Mouse (Mus musculus): ENCODE results near the gene 6430531B16Rik.
A peak's percentile ranks its signal among the peaks of the same experiment; 100 is the strongest.

Gene 6430531B16Rik

DNA sequence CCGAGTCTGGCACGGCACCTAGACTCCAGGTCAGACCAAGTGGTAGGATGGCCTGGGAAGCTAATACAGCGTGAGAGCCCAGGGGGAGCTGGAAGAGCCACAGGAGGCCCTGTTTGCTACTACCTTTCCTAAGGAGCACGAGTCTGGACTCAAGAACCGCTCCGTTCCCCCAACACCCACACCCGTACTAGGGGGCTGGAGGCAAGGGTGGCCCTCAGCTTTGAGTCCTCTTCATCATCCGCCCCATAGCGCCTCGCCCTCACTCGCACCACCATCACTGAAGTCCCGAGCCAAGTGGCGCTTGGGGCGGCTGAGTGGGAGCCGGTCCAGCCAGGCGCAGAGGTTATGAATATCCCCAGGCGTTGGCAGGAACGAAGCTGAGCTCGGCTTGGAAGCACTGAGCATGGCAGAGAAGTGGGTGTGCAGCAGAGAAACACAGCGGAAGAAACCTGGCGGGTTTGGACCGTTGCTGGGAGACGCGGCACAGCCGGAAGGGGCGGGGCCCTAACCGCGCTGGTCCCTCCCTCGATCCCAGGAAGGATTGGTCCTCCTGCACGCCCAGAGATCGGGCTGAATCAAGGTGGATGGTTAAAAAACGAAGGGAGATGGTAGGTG lies at the start of gene 6430531B16Rik:
TSS of gene 6430531B16Rik (minus strand) at position 478 of the 615 bp plus-strand sequence.
- DNase-seq (ENCODE audit: inconsistent age in 2 of 2, low spot score in 1 of 2): peak; percentile 87 to 93

GRCm38 (mm10) chr7:140011336-140011735 lies 32.8 kb upstream of the 6430531B16Rik start:
- DNase-seq (ENCODE audit: inconsistent age in 2 of 2, low spot score in 1 of 2): peak in 1 of 2 experiments; percentile 10

GRCm38 (mm10) chr7:140007781-140008180 lies 29.2 kb upstream of the 6430531B16Rik start:
- peak in 1 of 2 experiments; percentile 11 for DNase-seq (ENCODE audit: inconsistent age in 2 of 2, low spot score in 1 of 2)

DNA sequence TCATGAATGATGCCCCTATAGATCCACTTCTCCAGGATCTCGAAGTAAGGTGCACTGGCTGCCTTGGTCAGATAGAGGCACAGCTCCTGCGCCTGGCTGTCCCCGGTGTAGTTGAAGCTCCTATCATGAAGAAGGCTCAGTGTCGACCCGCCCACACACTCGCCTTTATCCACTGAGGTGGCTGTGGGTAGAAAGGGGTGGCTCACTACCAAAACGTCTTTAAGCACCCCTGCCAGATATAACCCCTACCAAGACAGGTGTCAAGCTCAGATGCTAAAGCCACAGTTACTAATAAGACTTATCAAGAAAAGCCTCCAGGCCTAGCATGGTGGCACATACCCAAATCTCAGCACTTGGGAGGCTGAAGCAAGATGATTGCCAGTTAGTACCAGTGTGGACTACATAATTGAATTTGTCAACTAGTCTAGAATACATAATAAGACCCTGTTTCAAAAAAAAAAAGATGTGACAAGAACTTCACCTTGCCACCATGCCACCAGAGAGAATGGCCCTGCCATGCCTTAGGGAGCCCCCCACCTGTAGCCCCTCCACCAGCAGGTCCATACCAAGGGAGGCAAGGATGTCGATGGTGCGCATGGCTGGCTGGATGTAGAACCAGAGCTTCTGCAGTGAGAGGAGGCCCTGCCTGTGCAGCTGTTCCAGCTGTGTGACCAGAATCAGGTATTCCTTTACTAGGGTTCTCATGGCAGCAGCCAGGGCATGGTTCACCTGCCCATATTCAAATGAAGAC lies 28.5 kb upstream of the 6430531B16Rik start:
- peak in 1 of 2 experiments; percentile 13 for DNase-seq (ENCODE audit: inconsistent age in 2 of 2, low spot score in 1 of 2)

DNA sequence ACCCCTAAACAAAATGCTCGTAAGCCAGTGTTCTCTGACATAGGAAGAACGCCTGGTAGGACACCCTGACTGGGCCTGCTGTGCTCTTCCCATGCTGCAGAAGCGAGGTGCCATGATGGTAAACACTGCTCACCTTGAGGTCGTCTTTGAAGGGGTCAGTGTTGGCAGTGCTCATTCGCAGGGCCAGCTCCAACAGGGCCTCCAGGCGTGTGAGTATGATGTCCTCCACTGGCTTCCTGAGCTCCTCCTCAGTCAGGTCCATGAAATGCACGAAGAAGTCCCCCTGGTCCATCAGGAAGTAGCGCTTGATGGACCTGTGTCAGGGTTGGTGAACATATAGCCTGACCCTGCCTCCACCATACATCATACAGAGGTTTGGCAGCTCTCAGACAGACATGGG lies 26.1 kb upstream of the 6430531B16Rik start:
- DNase-seq (ENCODE audit: inconsistent age in 2 of 2, low spot score in 1 of 2): peak in 1 of 2 experiments; percentile 11

DNA sequence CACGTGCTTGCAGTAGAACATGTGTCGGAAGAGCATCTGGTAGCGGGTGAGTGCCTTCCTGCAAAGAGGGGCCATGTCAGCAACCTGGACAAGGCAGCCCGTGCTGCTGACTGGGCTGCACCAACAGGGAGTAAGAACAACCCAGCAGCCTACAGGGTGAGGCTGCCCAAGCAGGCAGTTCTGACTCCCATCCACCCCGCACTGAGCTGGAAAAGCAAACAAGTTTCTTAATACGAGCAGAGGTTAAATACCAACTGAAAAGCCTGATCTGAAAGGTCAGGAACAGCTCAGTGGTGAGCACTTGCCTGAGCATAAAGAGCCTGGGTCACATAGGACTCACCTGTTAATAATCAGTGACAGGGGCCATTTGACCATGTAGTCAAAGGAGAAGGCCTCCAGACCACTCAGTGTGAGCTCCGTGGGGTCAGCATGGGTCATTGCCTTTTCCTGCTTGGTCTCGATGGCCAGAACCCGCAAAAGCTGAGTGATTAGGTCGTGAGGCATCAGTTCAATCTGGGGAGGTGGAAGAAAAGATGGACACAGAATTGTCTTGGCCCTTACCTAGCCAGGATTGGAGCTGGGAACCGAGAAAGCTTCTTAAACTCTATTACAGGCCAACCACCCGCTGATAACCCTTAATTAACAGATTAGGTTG lies 22.7 kb upstream of the 6430531B16Rik start:
- peak in 1 of 2 experiments; percentile 13 for DNase-seq (ENCODE audit: inconsistent age in 2 of 2, low spot score in 1 of 2)

GRCm38 (mm10) chr7:139998691-139999350 lies 20.3 kb upstream of the 6430531B16Rik start:
- DNase-seq (ENCODE audit: inconsistent age in 2 of 2, low spot score in 1 of 2): peak in 1 of 2 experiments; percentile 53

- DNase-seq (ENCODE audit: inconsistent age in 2 of 2, low spot score in 1 of 2): peak; percentile 64 to 91
Observed at GRCm38 (mm10) chr7:139994676-139995075, 16.1 kb upstream of the 6430531B16Rik start.

DNA sequence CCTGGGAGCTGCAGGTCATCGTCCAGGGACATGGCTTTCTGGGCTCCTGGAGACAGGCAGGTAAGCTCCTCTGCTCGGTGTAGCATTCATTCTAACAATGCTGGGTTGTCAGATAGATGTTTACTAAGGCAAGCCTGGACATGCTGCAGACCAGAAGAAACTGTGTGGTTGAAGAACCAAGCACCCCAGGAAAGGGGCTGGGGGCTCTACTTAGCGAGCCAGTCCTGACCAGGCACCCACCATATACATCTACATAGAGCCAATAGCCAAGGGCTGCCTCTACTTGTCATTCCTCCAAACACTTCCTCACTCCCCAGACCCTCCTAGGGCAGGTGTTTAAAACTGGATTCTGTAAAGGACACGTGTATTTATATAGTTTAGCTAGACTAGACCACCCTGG lies 15.6 kb upstream of the 6430531B16Rik start:
- DNase-seq (ENCODE audit: inconsistent age in 2 of 2, low spot score in 1 of 2): no peak

DNA sequence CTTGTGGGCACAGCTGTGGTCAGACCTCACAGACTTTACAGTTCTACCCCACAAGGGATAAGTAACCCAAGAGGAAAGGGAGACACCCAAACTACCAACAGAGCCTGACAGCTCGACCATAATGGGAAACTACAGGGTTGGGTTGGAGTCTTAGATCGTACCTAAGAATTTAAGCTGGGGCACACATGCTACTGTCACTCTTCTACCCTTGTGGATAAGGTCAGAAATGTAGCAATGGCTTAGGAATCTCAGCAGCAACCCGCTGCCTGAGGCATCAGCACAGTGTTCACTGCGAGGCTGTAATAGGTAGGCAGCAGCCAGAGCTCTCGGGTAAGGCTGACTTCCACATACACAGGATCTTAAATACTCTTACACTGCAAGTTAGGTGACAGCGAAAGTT lies 15.0 kb upstream of the 6430531B16Rik start:
- peak in 1 of 2 experiments; percentile 22 for DNase-seq (ENCODE audit: inconsistent age in 2 of 2, low spot score in 1 of 2)

GRCm38 (mm10) chr7:139992406-139992805 lies 13.9 kb upstream of the 6430531B16Rik start, which contains the start of gene Adam8:
Adam8 (minus strand) TSS chr7:139992562.
- peak in 1 of 2 experiments; percentile 63 for DNase-seq (ENCODE audit: inconsistent age in 2 of 2, low spot score in 1 of 2)

DNA sequence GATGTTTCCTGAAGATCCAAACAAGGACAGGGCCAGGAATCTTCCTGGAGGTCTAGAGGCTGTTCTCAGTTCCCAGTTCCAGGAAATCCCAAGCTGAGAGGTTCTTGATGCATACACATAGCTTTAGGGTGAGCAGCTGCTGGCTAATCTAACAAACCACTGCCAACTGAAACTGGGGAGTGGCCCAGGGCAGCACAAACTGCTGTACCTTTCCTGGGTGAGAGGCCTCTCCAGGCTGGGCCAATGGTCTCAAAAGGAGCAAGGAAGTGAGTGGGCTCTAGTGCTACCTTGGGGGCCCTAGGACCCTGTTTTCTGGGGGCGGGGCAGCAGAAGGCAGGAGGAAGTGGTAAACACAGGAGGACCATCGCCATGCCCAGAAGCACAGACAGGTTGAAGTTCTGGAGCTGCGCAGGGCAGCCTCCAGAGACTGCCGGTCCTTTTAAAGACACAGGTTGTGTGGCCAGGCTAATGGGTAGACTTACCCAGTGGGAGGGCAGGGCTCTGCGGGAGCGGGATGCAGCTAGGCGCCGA lies 12.4 kb upstream of the 6430531B16Rik start:
- no peak for DNase-seq (ENCODE audit: inconsistent age in 2 of 2, low spot score in 1 of 2)

DNA sequence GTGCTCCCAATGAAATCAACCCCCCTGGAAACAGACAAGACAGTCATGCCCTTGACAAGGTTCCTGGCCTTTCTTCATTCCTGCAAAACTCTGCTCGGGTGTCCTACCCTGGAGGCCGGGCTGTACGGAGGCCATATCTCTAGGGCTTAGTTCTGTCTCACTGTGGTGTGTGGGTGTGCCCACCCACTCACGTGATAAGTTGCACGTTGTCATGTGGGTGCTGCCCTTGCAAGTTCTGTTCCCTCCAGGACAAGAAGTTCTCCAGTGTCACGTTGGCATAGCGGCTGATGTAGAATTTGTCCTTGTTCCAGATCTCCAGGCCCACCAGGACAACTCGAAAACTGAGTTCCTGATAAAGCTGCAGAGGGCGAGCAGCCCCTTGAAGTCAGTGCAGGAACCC lies 9.7 kb upstream of the 6430531B16Rik start:
- no peak for DNase-seq (ENCODE audit: inconsistent age in 2 of 2, low spot score in 1 of 2)

GRCm38 (mm10) chr7:139984505-139984904 lies 6.0 kb upstream of the 6430531B16Rik start:
- DNase-seq (ENCODE audit: inconsistent age in 2 of 2, low spot score in 1 of 2): no peak

DNA sequence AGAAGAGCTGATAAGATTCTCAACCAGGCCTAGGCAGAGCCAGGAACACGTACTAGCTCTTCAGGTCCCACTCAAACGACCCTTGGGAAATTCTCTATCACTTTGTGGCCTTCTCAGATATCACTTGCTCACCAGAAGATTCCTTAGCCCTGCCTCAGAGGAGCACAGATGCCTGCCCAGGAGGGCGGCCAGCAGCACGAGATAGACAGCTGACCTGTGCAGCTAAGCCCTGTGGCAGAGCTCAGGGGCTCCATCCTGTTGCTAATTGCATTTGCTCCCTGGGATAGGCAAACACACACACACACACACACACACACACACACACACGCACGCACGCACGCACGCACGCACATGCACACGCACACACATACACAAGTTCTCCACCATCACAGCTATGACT lies 3.5 kb upstream of the 6430531B16Rik start:
- no peak for DNase-seq (ENCODE audit: inconsistent age in 2 of 2, low spot score in 1 of 2)

DNA sequence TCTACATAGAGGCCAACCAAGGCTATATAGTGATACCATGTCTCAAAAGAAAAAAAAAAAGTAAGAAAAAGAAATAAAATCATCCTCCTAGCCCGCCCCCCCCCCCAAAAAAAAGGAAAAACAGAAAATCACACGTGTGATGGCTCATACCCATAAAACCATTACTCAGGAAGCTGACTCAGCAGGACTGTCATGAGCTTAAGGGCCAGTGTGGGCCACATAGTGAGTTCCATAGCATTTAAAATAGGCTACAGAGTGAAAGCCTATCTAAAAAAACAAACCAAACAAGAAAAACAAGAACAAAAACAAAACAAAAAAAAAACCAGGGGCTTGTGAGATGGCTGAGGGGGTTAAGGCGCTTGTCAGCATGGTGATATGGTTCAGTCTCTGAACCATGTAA lies 2.2 kb upstream of the 6430531B16Rik start:
- DNase-seq (ENCODE audit: inconsistent age in 2 of 2, low spot score in 1 of 2): no peak

- DNase-seq (ENCODE audit: inconsistent age in 2 of 2, low spot score in 1 of 2): peak in 1 of 2 experiments; percentile 67
Observed at GRCm38 (mm10) chr7:139979011-139979719, 610 bp upstream of the 6430531B16Rik start.

DNA sequence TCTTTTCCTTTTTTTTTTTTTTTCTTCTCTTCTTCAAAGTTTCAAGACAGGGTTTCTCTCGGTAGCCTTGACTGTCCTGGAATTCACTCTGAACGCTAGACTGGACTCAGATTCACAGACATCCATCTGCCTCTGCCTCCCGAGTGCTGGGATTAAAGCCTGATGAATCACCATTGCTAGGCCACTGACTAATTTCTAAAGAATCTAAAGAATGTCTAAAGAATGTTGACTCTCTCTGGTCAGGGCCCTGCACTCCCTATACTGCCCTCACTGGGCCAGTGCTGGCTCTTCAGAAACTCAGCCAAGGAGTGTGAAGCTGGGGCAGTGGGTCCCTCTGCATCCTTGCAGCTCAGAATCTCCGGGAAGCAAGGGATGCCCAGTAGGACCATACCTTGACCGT lies 3.1 kb downstream of the 6430531B16Rik start:
- no peak for DNase-seq (ENCODE audit: inconsistent age in 2 of 2, low spot score in 1 of 2)

DNA sequence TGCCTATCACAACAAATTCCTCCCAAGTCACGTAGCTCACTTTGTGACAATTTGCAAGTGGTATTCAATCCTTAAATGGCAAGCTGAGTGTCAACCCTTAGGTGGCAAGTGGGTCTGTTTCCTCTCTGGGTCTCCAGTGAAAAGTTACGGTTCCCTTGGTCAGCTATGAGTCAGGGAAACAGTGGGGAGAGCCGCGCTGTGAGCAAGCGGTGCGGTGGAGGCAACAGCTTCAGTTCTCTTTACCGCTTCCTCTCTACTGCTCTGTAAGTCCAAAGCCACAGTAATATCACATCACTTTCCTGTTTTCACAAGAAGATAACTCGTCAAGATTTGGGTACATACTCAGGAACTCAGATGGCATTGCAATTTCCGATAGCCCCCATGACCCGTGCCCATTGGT lies 4.2 kb downstream of the 6430531B16Rik start:
- DNase-seq (ENCODE audit: inconsistent age in 2 of 2, low spot score in 1 of 2): no peak

DNA sequence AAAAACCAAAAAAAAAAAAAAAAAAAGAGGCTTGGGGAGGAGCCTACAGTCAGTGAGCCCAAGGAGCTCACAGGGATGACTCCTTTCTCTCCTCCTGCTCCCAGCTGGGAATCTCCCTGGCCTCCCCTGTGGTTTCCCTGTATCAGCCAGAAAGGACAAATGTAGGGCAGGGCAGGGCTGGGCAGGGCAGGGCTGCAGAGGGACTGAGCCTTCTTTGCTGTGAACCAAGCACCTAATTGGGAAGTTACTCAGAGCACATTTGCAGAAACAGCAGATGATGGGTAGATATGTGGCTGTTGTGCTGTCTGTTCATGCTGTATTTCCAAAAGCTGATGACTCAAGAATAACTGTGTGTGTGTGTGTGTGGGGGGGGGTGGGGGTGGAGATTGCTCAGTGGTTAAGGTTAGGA lies 5.6 kb downstream of the 6430531B16Rik start:
- DNase-seq (ENCODE audit: inconsistent age in 2 of 2, low spot score in 1 of 2): no peak

Measured in adrenal gland, adult (tissue).